Mouse (Mus musculus): ENCODE measurements around the gene Tbc1d22a. TPM values are rescaled to one million over a fixed set of nuclear protein-coding genes. Genes with fewer than 3 reads are reported as not detected.

Gene Tbc1d22a
- total and polyA plus RNA-seq, 3 experiments: 15.1 to 21.1 TPM; not detected in 1

DNA sequence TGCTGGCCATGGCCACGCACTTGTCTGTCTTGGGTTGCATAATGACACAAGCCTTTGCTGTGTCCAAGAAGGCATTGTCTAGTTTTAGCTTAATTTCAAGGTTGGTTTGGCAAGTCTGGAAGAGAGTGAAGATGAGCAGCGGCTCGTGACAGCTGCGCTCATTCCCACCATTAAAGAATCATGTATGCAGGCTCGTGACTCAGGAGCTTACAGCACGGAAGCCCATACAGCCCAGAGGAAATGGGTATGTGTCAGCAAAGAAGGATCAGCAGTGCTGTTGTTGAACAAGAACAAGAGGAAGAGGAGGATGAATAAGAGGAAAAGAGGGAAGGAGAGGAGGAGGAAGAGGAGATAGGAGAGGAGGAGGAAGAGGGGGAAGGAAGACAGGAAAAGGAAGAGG is 78.0 kb downstream of the Tbc1d22a start (continued):
- TF ChIP-seq POLR2AphosphoS5 (IDR thresholded peaks at IDR 0.05; ENCODE audit: borderline replicate concordance, low read depth, low read length) (no peak), ZC3H11A (IDR thresholded peaks at IDR 0.05; ENCODE audit: low read depth, low read length) (no peak)

DNA sequence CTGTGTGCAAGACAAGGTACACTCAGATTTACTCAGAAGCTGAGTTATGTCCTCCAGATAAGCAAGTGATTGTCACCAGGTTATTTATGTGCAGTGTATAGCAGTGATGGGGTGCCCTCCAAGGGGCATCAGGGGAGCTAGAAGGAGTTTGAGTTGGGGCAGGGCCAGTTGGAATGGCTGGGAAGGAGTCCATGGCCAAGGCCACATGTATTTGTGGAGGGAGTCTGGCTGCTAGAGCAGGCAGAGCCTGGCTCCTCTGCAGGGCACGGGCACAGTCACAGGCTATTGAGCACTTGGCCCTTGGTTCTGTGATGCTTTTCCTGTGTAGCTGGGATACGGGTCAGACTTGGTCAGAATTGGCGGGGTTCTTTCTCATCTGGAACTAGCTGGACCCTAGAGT is 80.2 kb downstream of the Tbc1d22a start:
- no peak for TF ChIP-seq RAD21 (IDR thresholded peaks at IDR 0.05; ENCODE audit: low read depth, low read length)
- no peak for TF ChIP-seq POLR2AphosphoS5 (IDR thresholded peaks at IDR 0.05; ENCODE audit: borderline replicate concordance, low read depth, low read length)
- no peak for TF ChIP-seq E2F4 (IDR thresholded peaks at IDR 0.05; ENCODE audit: borderline replicate concordance, low read depth, low read length)
- no peak for TF ChIP-seq ELF1 (IDR thresholded peaks at IDR 0.05; ENCODE audit: low read depth, low read length)
- no peak for TF ChIP-seq RCOR1 (IDR thresholded peaks at IDR 0.05; ENCODE audit: low read depth, low read length)
- no peak for TF ChIP-seq ZC3H11A (IDR thresholded peaks at IDR 0.05; ENCODE audit: low read depth, low read length)
- no peak for TF ChIP-seq UBTF (IDR thresholded peaks at IDR 0.05; ENCODE audit: borderline replicate concordance, insufficient read depth, low read depth, low read length)
- TF ChIP-seq CTCF (IDR thresholded peaks at IDR 0.05 in 2 of 3, conservative IDR thresholded peaks at IDR 0.05 in 1 of 3; ENCODE audit: control insufficient read depth in 1 of 3, insufficient read depth in 1 of 3, low read depth in 2 of 3, low read length in 3 of 3, poor library complexity in 1 of 3, severe bottlenecking in 1 of 3): no peak
- TF ChIP-seq BHLHE40 (IDR thresholded peaks at IDR 0.05; ENCODE audit: borderline replicate concordance, low read depth, low read length): no peak
- TF ChIP-seq TCF12 (IDR thresholded peaks at IDR 0.05; ENCODE audit: low read depth, low read length): no peak
- TF ChIP-seq ZKSCAN1 (IDR thresholded peaks at IDR 0.05; ENCODE audit: low read depth, low read length): no peak
- no peak for TF ChIP-seq MYC (IDR thresholded peaks at IDR 0.05; ENCODE audit: low read depth, low read length)
- no peak for TF ChIP-seq SMC3 (IDR thresholded peaks at IDR 0.05; ENCODE audit: low read depth, low read length)
- Histone ChIP-seq H3K4me3 (ENCODE audit: control insufficient read depth in 1 of 2, insufficient read depth in 1 of 2, low read depth in 2 of 2, low read length in 2 of 2) (no peak overlapping the region), H3K9me3 (replicated peaks; ENCODE audit: insufficient read depth, low read length) (no peaks in the 10 kb centered on the region), H3K9ac (ENCODE audit: control insufficient read depth, low read depth, low read length, poor library complexity, severe bottlenecking) (no peak overlapping the region), H3K27me3 (ENCODE audit: control insufficient read depth in 1 of 2, insufficient read depth in 2 of 2, low read length in 2 of 2) (no peaks in the 10 kb centered on the region), H3K36me3 (ENCODE audit: control insufficient read depth in 1 of 2, insufficient read depth in 2 of 2, low read length in 2 of 2) (no peaks in the 10 kb centered on the region), H3K79me2 (ENCODE audit: control insufficient read depth, insufficient read depth, low read length, poor library complexity) (no peaks in the 10 kb centered on the region), H3K27ac (ENCODE audit: control insufficient read depth, low read depth, low read length) (no peak overlapping the region), H3K4me1 (ENCODE audit: control insufficient read depth in 1 of 2, insufficient read depth in 2 of 2, low read length in 2 of 2) (no peaks in the 10 kb centered on the region)
- DNase-seq (ENCODE audit: low read depth, low spot score): no peak

DNA sequence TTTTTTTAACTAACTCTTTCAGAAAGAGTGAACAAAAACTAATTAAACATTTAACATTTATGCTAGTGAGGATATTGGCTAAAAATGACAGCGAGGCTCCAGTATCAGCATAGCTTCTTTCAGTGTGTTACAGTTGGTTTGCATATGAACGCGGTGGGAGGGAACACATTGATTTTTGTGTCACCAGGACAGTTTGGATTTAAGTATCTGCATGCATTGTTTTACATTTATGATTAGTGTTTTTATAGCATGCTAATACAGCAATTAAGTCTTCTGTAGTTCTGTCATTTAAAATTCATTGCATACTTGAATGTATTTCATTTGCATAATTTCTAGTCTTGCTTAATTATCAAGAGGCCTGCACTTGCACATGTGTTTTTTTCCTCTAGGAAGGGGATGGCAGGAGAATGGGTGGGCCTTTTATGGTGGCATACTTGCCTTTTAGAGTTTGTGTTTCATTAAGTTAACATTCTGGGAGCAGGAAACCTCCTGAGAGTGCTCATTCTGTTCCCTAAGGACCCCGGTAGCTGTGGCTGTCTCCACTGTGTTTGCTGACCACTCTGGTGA is 81.5 kb downstream of the Tbc1d22a start:
- Histone ChIP-seq H3K4me3 (ENCODE audit: control insufficient read depth in 1 of 2, insufficient read depth in 1 of 2, low read depth in 2 of 2, low read length in 2 of 2) (no peak overlapping the region), H3K27me3 (ENCODE audit: control insufficient read depth in 1 of 2, insufficient read depth in 2 of 2, low read length in 2 of 2) (no peaks in the 10 kb centered on the region), H3K36me3 (ENCODE audit: control insufficient read depth in 1 of 2, insufficient read depth in 2 of 2, low read length in 2 of 2) (no peaks in the 10 kb centered on the region), H3K79me2 (ENCODE audit: control insufficient read depth, insufficient read depth, low read length, poor library complexity) (no peaks in the 10 kb centered on the region), H3K4me1 (ENCODE audit: control insufficient read depth in 1 of 2, insufficient read depth in 2 of 2, low read length in 2 of 2) (no peaks in the 10 kb centered on the region), H3K27ac (ENCODE audit: control insufficient read depth, low read depth, low read length) (no peak overlapping the region), H3K9ac (ENCODE audit: control insufficient read depth, low read depth, low read length, poor library complexity, severe bottlenecking) (no peak overlapping the region), H3K9me3 (replicated peaks; ENCODE audit: insufficient read depth, low read length) (no peaks in the 10 kb centered on the region)
- TF ChIP-seq MAX (IDR thresholded peaks at IDR 0.05; ENCODE audit: low read length): no peak
- TF ChIP-seq SMC3 (IDR thresholded peaks at IDR 0.05; ENCODE audit: low read depth, low read length): no peak
- TF ChIP-seq NRF1 (IDR thresholded peaks at IDR 0.05; ENCODE audit: insufficient read depth, low read depth, low read length, poor library complexity, severe bottlenecking): no peak
- TF ChIP-seq MYB (IDR thresholded peaks at IDR 0.05; ENCODE audit: low read depth, low read length): no peak
- no peak for TF ChIP-seq TAL1 (IDR thresholded peaks at IDR 0.05; ENCODE audit: low read length)
- TF ChIP-seq MEF2A (IDR thresholded peaks at IDR 0.05; ENCODE audit: extremely low read depth, insufficient replicate concordance, low read depth, low read length, poor library complexity, severe bottlenecking): no peak
- TF ChIP-seq MAZ (IDR thresholded peaks at IDR 0.05; ENCODE audit: low read depth, low read length): no peak
- no peak for DNase-seq (ENCODE audit: low read depth, low spot score)

All from MEL (cell line).